Mouse (Mus musculus) testis, postnatal 14 days (tissue): ENCODE data around the gene Cd81.

Experiments used
- DNase-seq: peaks from one replicate; pipeline ENCODE4 v3.0.0; 2021; ENCODE audit warnings: low spot score

The Cd81 gene

GRCm38 (mm10) chr7:143052626-143053007 is at the start of gene Cd81:
TSS of gene Cd81 (plus strand) at chr7:143052739.
- DNase-seq = peak; percentile 82

DNA sequence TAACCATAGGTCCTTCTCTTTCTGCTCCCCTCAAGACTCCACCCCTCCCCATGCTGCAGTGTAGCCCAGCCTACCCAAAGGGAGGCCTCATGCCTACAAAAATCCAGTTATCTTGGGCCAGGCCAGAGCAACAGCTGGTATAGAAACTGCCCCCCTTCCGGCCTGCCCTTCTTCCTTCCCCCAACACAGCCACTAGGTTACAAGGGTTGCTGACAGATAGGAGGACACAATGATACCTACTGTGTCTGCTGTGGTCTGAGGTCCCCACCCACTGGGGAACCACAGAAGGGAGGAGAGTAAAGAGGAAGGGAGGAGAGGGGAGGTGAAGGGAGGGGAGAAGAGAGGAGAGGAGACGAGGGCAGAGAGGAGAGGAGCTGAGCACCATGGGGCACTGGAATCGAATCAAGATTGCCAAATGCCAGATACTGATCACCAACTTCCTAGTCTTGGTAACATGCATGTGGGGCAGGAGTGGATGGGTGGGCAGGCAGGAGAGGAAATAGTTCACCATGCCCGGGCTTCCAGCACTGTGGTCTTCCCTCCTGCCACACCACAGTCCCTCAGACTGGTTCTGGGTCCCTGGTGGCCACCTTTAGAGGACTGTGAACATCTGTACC is 47.7 kb upstream of the Cd81 start, which contains the start of gene Tspan32:
Gene Tspan32, plus strand, starts transcription at position 320 of the 617 bp plus-strand sequence.
- no peak for DNase-seq

GRCm38 (mm10) chr7:143005344-143006096 is 47.0 kb upstream of the Cd81 start:
- no peak for DNase-seq

- DNase-seq = no peak
Measured at GRCm38 (mm10) chr7:143006097-143006755, 46.3 kb upstream of the Cd81 start.

GRCm38 (mm10) chr7:143006756-143007598 is 45.6 kb upstream of the Cd81 start:
- no peak for DNase-seq

DNA sequence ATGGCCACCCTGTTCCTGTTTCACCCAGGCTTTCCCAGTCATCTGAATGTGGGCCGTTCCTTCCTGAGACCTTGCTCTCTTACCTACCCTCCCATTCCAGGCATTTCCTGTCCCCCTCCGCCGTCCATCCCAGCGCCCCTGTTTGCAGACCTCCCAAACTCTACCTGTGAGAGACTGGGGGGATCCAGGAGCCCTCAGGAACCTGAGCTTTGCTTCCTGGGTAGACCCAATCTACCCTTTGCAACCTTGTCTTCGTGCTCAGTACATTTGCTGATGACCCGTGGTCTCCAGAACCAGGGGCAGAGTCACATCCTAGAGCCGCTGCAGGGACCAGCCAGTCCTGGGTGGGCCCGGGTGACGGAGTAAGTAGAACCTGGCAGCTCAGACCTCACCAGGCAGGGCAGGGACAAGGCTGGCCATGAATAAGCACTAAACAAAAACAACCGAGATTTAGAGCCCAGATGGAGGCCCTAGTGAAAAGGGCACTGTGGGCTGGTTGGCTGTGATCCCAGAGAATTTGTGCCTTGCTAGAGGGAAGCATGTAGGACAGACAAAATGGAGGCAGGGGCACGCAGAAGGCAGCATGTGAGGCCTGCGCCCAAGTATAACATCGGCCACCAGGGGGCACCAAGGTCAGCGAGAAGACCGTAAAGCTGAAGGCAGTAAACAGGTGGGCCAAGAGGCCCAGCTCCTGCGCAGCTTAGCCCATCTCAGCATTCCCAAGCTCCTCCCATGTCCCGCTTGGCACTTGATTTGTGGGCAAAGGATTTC is 44.8 kb upstream of the Cd81 start:
- peak; percentile 85 for DNase-seq

GRCm38 (mm10) chr7:143008370-143008926 is 44.1 kb upstream of the Cd81 start:
- DNase-seq = no peak

GRCm38 (mm10) chr7:143008996-143009665 is 43.4 kb upstream of the Cd81 start:
- DNase-seq = no peak

DNA sequence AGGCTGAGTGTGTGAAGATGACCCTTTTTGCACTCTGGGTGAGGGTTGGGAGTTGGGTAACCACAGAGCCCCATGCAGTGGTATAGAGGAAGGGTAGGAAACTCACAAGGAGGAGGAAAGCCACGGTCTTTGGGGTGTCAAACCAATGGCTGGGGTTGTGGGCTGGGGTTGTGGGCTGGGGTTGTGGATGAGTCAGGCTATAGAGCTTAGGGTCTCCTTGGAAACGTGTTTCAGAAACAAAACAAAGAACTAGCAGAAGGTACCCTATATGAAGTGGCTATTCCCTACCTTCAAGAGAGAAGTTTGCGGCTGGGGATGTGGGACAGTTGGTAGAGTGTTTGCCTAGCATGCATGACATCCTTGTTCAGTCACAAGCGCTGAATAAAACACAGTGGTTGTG is 42.5 kb upstream of the Cd81 start:
- DNase-seq = no peak

DNA sequence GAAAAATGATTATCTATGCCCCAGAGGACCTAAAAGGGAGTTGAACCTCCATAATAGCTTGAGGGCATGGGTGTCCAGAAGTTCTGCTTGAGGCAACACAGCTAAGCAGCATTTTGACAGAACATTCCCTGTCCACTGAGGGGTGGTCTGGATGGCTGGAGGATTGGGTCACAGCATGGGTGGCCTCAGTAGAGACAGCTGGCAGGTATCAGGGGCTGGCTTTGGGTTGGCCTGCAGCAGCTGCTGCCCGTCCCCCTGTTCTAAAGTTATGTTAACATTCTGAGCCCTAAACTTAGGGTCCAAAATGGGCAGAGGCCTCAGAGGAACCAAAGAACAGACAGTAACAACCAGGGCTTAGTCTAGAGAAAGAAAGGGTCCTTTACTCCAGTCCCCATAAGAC is 41.3 kb upstream of the Cd81 start:
- no peak for DNase-seq

- DNase-seq = no peak
Measured at GRCm38 (mm10) chr7:143012230-143012875, 40.2 kb upstream of the Cd81 start.

DNA sequence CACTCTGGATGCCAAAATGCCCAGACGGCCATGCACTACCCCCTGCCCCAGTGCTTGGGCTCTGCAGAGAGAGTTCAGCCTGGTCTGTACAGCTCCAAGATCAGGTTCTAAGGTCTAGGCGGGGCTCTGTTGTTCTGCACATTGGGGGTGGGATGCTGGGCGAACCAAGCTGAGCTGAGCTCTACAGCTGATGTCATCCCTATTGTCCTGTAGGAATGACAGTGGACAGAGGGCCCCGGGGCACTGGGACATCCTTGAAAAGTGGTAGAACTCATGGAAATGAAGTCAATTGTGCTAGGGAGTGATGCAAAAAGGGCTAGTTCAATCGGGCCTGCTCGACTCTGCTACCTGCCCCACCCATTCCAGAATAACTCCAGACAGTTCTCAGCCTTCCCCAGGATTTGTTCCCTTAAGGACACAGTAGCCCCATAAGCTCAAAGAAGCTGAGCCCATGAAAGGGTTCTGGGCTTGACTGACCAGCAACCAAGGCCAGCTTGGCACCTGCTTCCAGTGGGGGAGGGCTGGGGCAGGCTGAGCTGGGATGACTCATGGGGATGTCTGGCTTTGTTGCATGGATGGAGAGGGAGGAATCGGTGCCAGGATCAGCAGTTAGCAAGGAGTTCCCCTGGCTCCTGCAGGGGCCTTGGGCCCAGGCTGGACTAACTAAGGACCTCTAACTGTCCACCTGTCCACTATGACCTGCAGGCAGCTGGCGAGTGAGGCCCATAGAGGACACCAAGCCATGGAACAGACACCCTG is 38.9 kb upstream of the Cd81 start:
- DNase-seq = peak; percentile 71

- no peak for DNase-seq
Measured at GRCm38 (mm10) chr7:143014862-143015659, 37.5 kb upstream of the Cd81 start.

DNA sequence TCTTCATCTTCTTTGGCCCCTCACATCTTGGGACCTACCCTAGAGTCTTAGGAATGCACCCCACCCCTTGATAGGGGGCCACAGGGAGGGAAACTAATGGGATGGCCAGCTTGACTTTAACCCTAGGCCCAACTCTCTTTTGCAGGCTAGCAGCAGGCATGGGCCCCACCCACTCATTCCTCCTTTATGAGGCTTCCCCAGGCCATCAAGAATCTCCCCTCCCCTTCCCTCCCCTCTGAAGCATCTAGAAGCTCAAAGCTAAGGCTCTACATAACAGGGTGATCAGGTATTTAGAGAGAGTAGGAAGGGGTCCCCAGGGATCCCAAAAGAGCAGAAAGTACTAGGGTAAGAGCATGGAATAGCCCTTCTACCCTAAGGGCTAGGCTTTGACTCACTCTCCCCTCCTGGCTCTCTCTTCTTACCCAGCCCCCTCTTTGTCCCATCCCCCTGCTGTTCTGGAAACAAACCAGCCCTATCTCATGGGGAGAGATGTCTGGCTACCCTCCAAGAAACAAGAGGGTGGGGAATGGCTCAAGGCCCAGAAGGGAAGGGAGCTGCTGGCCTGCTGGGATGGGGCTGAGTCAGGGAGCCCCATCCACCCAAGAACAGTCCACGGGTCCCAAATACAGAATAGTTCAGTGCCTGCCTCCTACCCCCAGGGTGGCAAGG is 36.6 kb upstream of the Cd81 start:
- DNase-seq = peak; percentile 39

GRCm38 (mm10) chr7:143016424-143017142 is 36.0 kb upstream of the Cd81 start:
- no peak for DNase-seq

DNA sequence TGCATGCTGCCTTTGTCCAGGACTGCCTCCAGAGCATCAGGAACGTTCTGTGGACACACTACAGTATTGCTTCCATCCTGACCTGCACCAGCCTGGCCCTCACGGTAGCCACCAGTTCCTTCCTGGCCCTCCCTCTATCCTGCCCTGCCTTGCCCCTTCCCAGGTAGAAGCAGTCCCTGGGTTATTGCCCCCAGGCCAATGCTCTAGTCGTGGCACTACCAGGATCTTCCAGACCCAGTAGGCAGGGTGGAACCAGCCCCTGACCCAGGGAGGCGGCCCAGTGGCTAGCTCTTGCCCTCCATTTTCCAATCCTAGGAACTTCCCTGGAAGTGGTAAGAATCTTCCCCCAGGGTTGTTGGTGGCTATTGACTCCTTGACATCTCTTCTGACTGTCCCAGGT is 35.4 kb upstream of the Cd81 start:
- DNase-seq = no peak

GRCm38 (mm10) chr7:143020040-143020439 is 32.5 kb upstream of the Cd81 start:
- DNase-seq = no peak
